Mouse (Mus musculus) frontal cortex, postnatal 14 days (tissue): ENCODE measurements around the gene Smim13.
"Not testable (repeated sequence)": the region's sequence is repeated elsewhere in the genome, so short reads cannot be mapped to it uniquely, and the experiment has no call there.

ENCODE experiments used
- DNase-seq, 2 experiments: peaks; one replicate each; pipeline ENCODE4 v3.0.0; 2022; ENCODE audit warnings: low spot score in 2 of 2

The Smim13 gene

GRCm38 (mm10) chr13:41238035-41238804 is 11.4 kb upstream of the Smim13 start:
- no peak for DNase-seq

GRCm38 (mm10) chr13:41238805-41239130 is 10.9 kb upstream of the Smim13 start:
- no peak for DNase-seq

DNA sequence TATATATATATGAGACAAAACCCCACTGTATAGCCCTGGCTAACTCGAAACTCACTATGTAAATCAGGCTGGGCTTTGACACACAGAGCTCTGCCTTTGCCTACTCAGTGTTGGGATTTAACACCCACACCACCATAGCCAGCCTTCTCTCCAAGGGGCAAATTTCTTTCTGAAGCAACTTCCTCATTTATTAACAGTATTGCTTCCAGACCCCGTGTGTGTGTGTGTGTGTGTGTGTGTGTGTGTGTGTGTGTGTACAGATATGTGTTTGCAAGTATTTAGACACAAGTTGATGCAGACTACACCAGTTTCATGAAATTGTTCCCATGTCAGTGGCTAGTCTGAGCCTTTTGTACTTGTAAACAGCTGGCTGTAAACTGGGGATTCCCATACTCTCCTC is 8.1 kb upstream of the Smim13 start:
- no peak for DNase-seq

DNA sequence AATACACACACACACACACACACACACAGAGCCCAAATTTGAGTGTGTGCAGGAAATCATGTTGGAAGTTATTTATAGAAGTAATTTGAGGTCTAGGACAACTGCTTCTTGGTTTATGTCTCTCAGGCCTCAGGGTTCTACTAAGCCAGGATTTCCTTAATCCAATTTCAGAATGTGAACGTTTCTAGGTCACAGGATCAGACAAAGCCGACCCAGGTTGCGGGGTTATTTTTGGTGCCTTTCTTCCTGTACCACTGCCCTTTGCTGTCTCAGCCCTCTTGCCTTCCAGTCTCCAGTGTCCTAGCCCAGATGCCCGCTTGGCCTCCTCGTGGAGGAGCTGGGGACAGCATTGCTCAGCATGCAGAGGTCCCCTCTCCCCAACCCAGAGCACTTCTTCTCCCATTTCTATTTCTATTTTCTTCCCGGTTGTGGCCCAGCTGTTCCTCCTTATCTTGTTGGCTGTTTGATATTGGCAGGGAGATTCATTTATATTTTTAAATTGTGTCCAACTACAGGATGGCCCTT is 5.3 kb upstream of the Smim13 start:
- no peak for DNase-seq

GRCm38 (mm10) chr13:41248751-41249520 is 708 bp upstream of the Smim13 start:
- peak in 1 of 2 experiments; percentile 39 for DNase-seq

- no peak for DNase-seq
Measured at GRCm38 (mm10) chr13:41250318-41250981, 806 bp downstream of the Smim13 start.

DNA sequence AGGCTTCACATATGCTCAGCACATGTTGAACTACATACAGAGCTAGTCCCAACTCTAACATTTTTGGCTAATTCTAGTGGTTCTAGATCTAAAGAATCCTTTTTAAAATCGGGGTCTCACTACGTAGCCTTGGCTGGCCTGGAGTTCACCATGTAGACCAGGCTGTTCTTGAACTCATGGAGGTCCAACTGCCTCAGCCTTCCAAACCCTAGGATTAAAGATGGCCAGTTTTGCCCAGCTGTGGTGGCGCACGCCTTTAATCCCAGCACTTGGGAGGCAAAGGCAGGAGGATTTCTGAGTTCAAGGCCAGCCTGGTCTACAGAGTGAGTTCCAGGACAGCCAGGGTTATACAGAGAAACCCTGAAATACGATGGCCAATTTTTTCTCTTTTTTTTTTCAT is 1.6 kb downstream of the Smim13 start:
- DNase-seq: not testable (repeated sequence)

GRCm38 (mm10) chr13:41251667-41252066 is 2.0 kb downstream of the Smim13 start:
- DNase-seq: no peak

DNA sequence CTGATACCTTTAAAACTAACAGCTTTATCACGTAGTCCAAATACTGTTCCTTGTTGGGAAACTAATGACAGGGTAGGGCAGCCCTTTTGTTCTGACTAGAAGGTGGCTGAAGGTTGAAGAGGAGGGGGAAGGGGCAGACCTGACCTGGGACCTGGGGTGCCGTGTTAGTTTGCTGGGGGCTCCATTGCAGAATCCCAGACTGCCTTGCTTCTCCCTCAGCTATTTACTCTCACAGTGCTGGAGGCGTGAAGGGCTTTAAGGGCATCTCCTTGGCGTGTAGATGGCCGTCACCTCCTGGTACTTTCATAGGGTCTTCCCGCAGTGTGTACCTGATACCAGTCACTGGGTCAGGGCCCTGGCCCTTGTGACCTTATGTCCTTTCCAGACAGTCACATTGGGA is 2.5 kb downstream of the Smim13 start:
- DNase-seq: no peak

- no peak for DNase-seq
Measured at GRCm38 (mm10) chr13:41252736-41253135, 3.1 kb downstream of the Smim13 start.

DNA sequence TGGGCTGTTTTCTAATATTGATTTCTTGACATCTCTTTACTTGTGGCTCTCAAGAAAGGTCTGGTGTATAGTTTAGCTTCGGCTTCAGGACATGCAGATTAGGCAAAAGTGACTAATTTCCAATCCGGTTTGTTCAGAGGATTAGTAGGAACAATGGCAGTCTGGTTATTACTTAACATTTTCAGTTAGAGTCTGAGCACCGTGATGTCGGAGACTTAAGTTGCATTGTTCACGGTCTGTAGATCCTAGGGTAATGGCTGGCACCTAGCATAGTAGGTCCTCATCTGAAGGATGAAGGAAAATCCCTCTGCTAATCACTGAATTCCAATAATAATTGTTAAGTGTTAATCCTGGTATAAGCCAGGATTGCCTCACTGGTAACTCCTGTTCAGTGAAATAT is 6.5 kb downstream of the Smim13 start:
- no peak for DNase-seq

GRCm38 (mm10) chr13:41256962-41257361 is 7.3 kb downstream of the Smim13 start:
- no peak for DNase-seq

GRCm38 (mm10) chr13:41257851-41258250 is 8.2 kb downstream of the Smim13 start:
- no peak for DNase-seq

DNA sequence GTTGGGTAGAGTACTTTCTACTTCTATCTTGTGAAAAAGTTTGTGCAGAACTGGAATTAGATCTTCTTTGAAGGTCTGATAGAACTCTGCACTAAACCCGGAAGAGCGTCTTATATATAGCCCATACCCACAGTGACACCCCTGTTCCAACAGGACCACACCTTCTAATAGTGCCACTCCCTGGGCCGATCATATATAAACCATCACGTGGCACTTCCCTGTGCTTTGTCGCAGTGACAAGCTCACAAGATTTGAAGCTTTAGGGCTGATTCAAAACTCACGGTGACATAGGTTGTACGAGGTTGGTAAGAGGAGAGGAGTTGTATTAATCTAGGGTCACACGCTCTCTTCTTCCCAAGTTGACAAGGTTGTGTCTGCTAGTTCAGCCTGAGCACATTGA is 12.0 kb downstream of the Smim13 start:
- DNase-seq: not testable (repeated sequence)

GRCm38 (mm10) chr13:41263304-41264006 is 13.8 kb downstream of the Smim13 start:
- DNase-seq: no peak

DNA sequence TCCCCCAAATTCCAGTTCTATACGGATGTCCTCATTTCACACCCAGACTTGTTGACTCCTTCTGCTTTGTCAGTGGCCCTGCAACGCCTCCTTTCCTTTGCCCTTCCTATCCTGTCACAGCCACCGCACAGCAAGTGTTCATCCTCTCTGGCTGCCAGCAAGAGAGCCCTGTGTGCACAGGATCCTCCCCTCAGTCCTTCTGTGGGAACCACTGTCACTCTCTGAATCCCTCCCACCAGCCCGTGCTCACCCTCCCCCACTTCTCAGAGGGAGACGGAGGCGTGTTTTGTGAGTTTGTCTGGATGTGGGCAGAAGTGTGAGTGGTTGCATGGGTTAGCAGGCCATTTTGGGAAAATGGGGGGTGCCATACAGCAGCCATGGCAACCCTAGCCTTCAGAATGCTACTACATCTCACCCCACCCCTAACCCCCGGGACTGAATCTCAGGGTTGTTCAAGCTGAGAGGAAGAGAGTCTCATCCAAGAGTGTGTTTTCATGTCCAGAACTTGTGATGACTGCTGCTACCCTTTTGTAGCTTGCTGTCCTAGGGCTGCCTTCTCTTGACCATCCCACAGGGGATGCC is 18.3 kb downstream of the Smim13 start:
- DNase-seq: peak; percentile 40 to 42

DNA sequence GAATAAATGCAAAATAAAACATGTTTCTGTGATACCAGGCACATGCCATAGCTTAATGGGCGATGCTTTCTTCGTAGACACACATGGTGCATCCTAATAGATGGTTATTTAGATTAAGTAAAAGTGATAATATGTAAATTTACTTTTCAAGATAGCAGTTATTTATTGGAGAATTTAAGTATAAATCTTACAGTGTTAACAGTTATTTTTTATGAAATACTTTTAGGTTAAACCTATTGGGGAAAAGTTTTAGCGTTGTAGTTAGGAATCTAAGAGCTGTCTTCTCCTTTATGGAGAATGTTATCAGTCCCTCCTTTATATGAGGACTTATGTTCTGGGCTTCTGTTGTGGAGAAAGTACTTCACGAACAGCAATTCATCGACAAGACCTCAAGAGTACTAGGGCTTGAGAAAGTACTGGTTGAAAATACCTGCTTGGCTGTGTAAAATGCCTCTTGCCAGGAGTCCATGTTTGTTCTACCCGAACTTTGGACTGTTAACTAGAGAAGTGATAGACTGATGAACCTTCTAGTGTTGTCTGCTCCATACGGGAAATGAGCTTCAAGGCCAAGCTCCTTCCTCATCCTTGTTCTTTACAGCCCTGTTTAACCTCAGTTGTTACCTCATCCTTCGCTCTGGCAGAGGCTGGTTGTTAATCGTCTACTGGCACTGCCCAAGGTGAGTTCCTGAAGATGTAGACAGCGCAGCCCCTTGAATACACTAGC is 24.4 kb downstream of the Smim13 start, which contains the start of gene Gm17364:
Gene Gm17364, minus strand, starts transcription at position 51 of the 724 bp plus-strand sequence.
- DNase-seq: no peak

- no peak for DNase-seq
Measured at GRCm38 (mm10) chr13:41280696-41281095, 31.1 kb downstream of the Smim13 start.

DNA sequence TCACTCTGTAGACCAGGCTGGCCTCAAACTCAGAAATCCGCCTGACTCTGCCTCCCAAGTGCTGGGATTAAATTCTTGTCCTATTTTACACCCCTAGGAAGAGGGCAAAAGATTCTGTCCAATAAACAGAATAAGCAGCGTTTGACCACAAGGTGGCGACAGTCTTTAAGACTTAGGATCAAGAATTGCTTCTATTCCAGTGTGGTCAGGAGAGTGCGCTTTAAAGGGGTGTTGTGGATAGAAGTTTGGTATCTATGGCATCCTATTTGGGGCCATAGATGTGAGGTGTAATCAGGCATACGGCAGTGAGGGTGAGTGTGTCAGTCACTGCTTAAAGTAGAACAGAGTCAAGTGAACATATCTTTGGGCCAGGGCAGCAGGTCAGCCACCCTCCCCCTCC is 33.6 kb downstream of the Smim13 start:
- peak in 1 of 2 experiments; percentile 68 for DNase-seq

DNA sequence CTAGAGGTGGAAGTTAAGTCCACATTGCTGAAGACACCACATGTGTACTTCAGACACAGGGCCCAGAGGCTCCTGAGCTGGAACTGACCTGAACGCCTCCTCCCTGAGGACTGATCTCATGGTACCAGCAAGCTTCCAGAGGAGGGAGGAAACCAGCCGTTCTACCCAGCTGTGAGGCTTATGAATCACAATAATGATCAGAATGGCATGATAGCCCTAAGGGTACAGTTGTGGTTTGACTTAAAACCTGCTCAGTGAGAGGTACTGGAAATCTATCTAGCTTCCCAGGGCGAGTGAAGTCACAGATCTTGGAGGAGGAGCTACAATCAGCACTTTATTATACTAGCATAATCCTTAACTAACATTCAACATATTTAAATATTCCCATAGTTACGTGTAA is 35.8 kb downstream of the Smim13 start:
- DNase-seq: no peak

DNA sequence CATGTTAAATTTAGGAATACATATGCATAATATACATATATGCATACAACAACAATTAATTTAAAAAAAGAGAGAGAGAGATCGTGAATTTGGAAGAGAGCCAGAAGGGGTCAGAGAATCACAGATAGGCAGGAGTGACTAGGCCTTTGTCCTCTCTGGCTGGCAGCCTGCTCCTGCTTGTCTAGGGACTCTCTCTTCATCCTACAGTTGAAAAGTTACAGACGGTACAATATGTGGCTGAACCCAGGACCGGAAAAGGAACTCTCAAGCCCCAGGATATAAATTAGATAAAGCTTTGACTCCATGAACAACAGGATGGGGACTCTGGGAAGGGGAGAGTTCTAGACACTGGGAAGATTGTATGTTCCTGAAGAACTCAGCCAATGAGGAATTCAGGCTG is 36.6 kb downstream of the Smim13 start:
- DNase-seq: no peak
